Mouse (Mus musculus): ENCODE data around the gene Nxf1.

DNA sequence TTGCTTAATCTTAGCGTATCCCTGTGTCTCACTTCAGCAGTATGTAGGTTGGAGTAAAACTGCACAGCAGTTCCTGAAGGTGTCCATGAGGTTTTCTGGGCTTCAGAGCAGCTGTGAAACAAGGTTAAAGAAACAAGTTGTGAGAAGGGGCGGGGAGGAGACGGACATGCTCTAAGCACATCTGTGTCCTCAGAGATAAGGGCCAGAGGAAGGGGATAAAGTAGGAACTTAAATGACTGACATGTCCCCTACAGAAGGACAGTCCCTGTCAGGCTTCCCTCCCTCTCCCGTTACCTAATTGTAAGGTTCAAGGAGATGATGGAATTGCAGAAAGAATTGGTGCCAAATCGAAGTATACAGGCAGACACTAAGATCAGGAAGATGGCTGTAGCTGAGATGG, 16.1 kb downstream of the Nxf1 start:
- no peak for TF ChIP-seq CTCF (IDR thresholded peaks at IDR 0.05; ENCODE audit: low read depth)
- no peak for TF ChIP-seq EP300 (IDR thresholded peaks at IDR 0.05; ENCODE audit: low read depth)
